Mouse (Mus musculus) liver, embryonic 14.5 days (tissue): ENCODE measurements around the gene Xrcc1. TPM values are rescaled to one million over a fixed set of nuclear protein-coding genes. Genes with fewer than 3 reads are reported as not detected.
A peak's percentile ranks its signal among the peaks of the same experiment; 100 is the strongest.

Source experiments
- ATAC-seq: fragments of 200-750 bp; cut with Nextera tagmentation; 2 replicates; pipeline ENCODE4 v1.8.0; 2017; ENCODE audit warnings: moderate number of reproducible peaks, mild to moderate bottlenecking, moderate library complexity; ENCODE audit not compliant: insufficient read depth
- DNase-seq, 3 experiments: peaks; one replicate each; pipeline ENCODE4 v3.0.0-alpha.2; 2012 to 2013; ENCODE audit warnings: low read depth in 3 of 3, low spot score in 3 of 3
- H3K27ac ChIP-seq: fragments of 300-500 bp; sonication (generic); 2 replicates; pipeline ENCODE4 v1.5.1; 2014; ENCODE audit warnings: moderate library complexity, mild to moderate bottlenecking, control low read depth, inconsistent platforms
- H3K27me3 ChIP-seq: fragments of 300-500 bp; sonication (generic); 2 replicates; pipeline ENCODE4 v1.6.1; 2014; ENCODE audit warnings: mild to moderate bottlenecking, low read length, moderate library complexity; ENCODE audit not compliant: control insufficient read depth, insufficient read depth
- H3K36me3 ChIP-seq: fragments of 300-500 bp; sonication (generic); replicated peaks from 2 replicates; pipeline ENCODE4 v1.6.1; 2014; ENCODE audit warnings: low read depth; ENCODE audit not compliant: control insufficient read depth, insufficient read depth
- H3K4me1 ChIP-seq, 2 experiments: fragments of 200-500 bp in 1 of 2; fragments of 300-500 bp in 1 of 2; sonication (generic) in 1 of 2; replicated peaks; 2 replicates each; pipeline ENCODE4 v1.6.1; 2012 to 2014; ENCODE audit warnings: antibody characterized with exemption in 1 of 2, inconsistent platforms in 1 of 2, low read length in 1 of 2; ENCODE audit not compliant: control insufficient read depth in 2 of 2, insufficient read depth in 2 of 2
- H3K4me2 ChIP-seq: fragments of 300-500 bp; sonication (generic); 2 replicates; pipeline ENCODE4 v1.6.1; 2014; ENCODE audit warnings: low read depth, mild to moderate bottlenecking, control low read depth, moderate library complexity
- H3K4me3 ChIP-seq, 2 experiments: fragments of 200-500 bp in 1 of 2; fragments of 300-500 bp in 1 of 2; sonication (generic) in 1 of 2; 2 replicates each; pipeline ENCODE4 v1.5.1; 2012 to 2014; ENCODE audit warnings: low read depth in 2 of 2, low read length in 2 of 2, mild to moderate bottlenecking in 2 of 2, control low read depth in 1 of 2, inconsistent platforms in 1 of 2, moderate library complexity in 1 of 2; ENCODE audit not compliant: insufficient read depth in 1 of 2
- H3K9ac ChIP-seq: fragments of 300-500 bp; sonication (generic); replicated peaks from 2 replicates; pipeline ENCODE4 v1.6.1; 2014; ENCODE audit warnings: mild to moderate bottlenecking, control low read depth, moderate library complexity
- H3K9me3 ChIP-seq: fragments of 300-500 bp; sonication (generic); 2 replicates; pipeline ENCODE4 v1.6.1; 2016; ENCODE audit warnings: low read length, mixed read lengths; ENCODE audit not compliant: control insufficient read depth
- CTCF ChIP-seq: IDR thresholded peaks from 2 replicates; pipeline ENCODE4 v1.5.1; 2016; ENCODE audit warnings: antibody characterized with exemption, low read depth, control low read depth
- EP300 ChIP-seq: IDR thresholded peaks from 2 replicates; pipeline ENCODE4 v1.6.1; 2016; ENCODE audit warnings: antibody characterized with exemption, low read depth
- WGBS: fragments of 180-500 bp; shearing (Covaris S2); extraction: QIAGEN DNeasy Blood & Tissue Kit; methylation state at CpG from one replicate; pipeline ENCODE4 v1.1.7; 2014; ENCODE audit not compliant: insufficient replicate concordance; 5-methylcytosine and 5-hydroxymethylcytosine counted together
- polyA plus RNA-seq, 2 experiments: library from polyadenylated mRNA; depleted of rRNA in 1 of 2; stranded (reverse) in 1 of 2; unstranded in 1 of 2; fragments of >200 nt; fragmentation: Nextera tagmentation in 1 of 2; extraction: Ambion mirVana in 1 of 2; gene quantifications; 2 replicates each; pipeline versions ENCODE4 v1.2.1 to v1.2.3; 2012 to 2014

Gene Xrcc1
- polyA plus RNA-seq, 2 experiments: 27.3 to 27.8 TPM

DNA sequence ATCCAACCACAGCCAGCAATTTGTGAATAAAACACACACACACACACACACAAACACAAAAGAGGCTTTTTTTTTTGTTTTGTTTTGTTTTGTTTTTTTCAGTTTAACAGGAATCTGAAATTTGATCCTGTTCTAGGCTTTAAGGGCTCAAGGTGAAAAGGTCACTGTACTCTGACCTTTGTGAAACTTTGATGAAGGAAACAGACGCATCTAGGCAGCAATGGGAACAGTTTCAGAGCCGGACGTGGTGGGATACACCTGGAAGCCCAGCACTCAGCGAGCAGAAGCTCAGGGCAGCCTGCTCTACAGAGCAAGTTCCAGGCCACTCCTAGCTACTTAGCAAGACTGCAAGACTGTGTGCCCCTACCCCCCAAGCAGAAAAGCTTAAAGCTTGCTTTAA, 41.2 kb upstream of the Xrcc1 start:
- H3K27ac ChIP-seq: no peak overlapping the region
- WGBS: 21% methylated on average over 4 of the region's 4 CpGs
- H3K4me2 ChIP-seq: no peak overlapping the region
- H3K4me3 ChIP-seq: no peak overlapping the region
- TF ChIP-seq EP300 (no peak), CTCF (no peak)
- H3K9ac ChIP-seq: no peak overlapping the region
- H3K27me3 ChIP-seq: peaks cover 28% of the 10 kb centered on the region
- H3K4me1 ChIP-seq: peaks cover 0 to 10% of the 10 kb centered on the region in 2 experiments; a peak in 3 of 4 replicates
- ATAC-seq (no peak), DNase-seq (no peak)
- H3K9me3 ChIP-seq: no peaks in the 10 kb centered on the region
- H3K36me3 ChIP-seq: no peaks in the 10 kb centered on the region

DNA sequence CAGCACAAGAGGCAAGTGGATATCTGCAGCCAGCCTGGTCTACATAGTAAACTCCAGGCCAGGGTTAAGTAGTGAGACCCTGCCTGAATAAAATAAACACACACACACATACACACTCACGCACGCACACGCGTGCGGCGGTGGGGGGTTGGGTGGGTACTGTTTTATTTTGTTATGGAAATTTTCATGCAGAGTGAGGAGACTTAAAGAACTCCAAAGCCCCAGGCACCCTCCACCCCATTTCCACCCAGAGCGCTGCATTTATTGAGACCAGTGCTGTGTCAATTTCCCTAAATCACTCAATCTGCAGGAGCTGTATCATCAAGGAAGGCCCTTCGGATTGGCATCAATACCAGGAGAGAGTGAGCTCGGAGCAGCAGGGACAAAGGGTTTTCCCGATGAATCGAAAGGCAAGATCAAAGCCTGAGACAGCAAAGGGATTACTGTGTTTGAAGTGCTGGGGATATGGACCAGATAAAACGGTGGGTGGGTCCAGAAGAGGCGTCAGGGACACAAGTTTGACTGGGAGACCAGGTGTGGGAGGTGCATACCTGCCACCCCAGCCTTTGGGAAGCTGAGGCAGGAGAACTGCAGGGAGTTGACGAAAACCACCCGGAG, 40.5 kb upstream of the Xrcc1 start:
- ATAC-seq (no peak), DNase-seq (no peak)
- H3K4me1 ChIP-seq: peaks cover 0 to 10% of the 10 kb centered on the region in 2 experiments; a peak in 3 of 4 replicates
- TF ChIP-seq CTCF: no peak
- no peak overlapping the region for H3K4me2 ChIP-seq
- no peaks in the 10 kb centered on the region for H3K36me3 ChIP-seq
- no peak overlapping the region for H3K9ac ChIP-seq
- 49% methylated on average over 15 of the region's 15 CpGs for WGBS
- H3K9me3 ChIP-seq: no peaks in the 10 kb centered on the region
- no peak overlapping the region for H3K4me3 ChIP-seq
- H3K27ac ChIP-seq: no peak overlapping the region
- peaks cover 21% of the 10 kb centered on the region for H3K27me3 ChIP-seq

DNA sequence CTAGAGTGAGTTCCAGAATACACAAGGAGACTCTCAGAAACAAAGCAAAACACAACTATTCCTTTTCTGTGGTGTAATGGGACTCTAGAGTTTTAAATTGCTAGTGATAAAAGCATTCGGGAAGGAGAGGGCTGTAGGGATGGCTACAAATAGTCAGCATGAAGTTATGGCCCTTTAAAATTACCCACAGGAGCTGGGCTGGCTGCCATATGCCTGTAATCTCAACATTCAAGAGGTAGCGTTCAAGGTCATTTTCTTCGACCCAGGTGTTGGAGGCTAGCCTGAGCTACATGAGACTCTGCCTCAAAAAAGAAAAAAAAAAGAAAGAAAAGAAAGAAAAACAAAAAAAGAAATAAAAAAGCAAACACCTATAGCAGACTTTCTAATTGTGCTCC, 40.0 kb upstream of the Xrcc1 start:
- WGBS: 39% methylated on average over 3 of the region's 3 CpGs
- H3K4me3 ChIP-seq: peak overlapping the region in 1 of 2 experiments; percentile 66; a peak in 1 of 4 replicates
- H3K36me3 ChIP-seq: no peaks in the 10 kb centered on the region
- DNase-seq (no peak), ATAC-seq (no peak)
- no peak for TF ChIP-seq EP300
- no peak for TF ChIP-seq CTCF
- H3K4me1 ChIP-seq: peaks cover 0 to 10% of the 10 kb centered on the region in 2 experiments; a peak in 3 of 4 replicates
- no peak overlapping the region for H3K27ac ChIP-seq
- peak overlapping the region; percentile 93 for H3K4me2 ChIP-seq
- peaks cover 16% of the 10 kb centered on the region for H3K27me3 ChIP-seq
- H3K9me3 ChIP-seq: no peaks in the 10 kb centered on the region
- no peak overlapping the region for H3K9ac ChIP-seq

DNA sequence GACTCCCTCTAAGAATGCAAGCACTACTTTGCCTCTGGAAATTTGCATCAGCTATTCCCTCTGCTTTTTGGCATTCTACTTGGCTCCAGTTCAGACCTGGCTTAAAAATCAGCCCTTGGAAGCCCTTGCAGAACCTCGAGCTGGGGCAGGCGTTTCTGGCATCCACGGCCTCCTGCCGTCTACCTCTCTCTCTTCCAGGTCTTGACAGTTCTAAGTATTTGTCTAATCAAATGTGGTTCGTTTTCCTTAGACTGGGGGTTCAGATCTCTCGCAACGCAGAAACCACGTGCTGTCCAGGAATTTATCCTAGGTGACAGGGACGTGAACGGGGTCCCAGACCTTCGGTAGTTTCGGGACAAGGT, 39.6 kb upstream of the Xrcc1 start:
- Histone ChIP-seq H3K9me3 (no peaks in the 10 kb centered on the region), H3K27ac (no peak overlapping the region), H3K27me3 (peaks cover 14% of the 10 kb centered on the region), H3K4me3 (peak overlapping the region; percentile 66 to 81), H3K4me1 (peaks cover 0 to 10% of the 10 kb centered on the region in 2 experiments; a peak in 3 of 4 replicates), H3K36me3 (no peaks in the 10 kb centered on the region), H3K4me2 (peak overlapping the region; percentile 93), H3K9ac (peak overlapping the region; percentile 75)
- TF ChIP-seq EP300 (no peak), CTCF (no peak)
- no peak for ATAC-seq
- 3% methylated on average over 12 of the region's 12 CpGs for WGBS
- DNase-seq: no peak

DNA sequence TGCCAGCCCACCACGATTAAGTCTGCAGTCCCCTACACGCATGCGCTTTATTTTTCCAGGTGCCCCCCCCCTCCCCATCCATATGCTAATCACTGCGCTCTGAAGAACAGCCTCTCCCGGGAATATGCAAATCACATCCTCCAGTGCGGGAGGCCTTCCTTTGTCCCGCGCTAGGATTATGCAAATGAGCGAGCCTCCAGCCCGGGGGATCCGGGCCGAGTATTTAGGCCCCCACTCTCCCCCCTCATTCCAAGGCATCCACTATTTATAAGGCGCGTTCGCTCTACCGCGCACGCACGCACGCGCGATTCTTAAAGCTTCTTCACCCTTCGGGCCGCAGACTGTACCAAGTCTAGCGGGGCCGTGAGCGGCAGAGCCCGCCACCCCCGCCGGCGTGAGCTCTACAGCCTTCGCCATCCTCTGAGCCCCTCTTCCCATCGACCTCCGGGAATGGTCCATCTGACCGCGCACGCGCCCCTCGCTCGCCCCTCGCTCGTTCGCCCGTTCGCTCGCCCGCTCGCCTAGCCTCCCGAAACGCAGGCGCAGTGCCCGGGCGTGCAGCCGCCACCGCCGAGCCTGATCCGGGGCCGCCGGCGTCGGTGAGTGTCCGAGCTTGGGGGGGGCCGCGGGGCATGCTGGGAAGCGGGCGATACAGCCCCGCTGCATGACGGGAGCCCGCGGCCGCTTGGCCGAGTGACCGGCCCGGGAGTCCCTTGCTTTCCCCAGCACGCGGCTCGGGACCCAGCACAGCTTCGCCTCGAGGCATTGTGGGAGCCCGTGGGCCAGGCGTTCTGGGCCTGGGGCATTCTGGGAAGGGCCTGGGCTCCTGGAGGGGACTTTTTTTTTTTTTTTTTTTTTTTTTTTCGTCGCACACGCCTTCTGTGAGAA, 39.0 kb upstream of the Xrcc1 start, which contains the start of gene Zfp428:
TSS of gene Zfp428 (plus strand) at position 169 of the 888 bp plus-strand sequence.
- Histone ChIP-seq H3K9ac (peak within 1 kb of the TSS; percentile 75), H3K36me3 (no peaks in the 10 kb centered on the region), H3K4me3 (peak within 1 kb of the TSS; percentile 66 to 81), H3K9me3 (no peaks in the 10 kb centered on the region), H3K4me2 (peak within 1 kb of the TSS; percentile 93), H3K27me3 (peaks cover 12% of the 10 kb centered on the region), H3K4me1 (peaks cover 0 to 10% of the 10 kb centered on the region in 2 experiments; a peak in 3 of 4 replicates), H3K27ac (no peak within 1 kb of the TSS)
- under 1% methylated on average over 84 of the region's 84 CpGs for WGBS
- TF ChIP-seq CTCF (no peak), EP300 (no peak)
- ATAC-seq: peak; percentile 83
- DNase-seq: peak; percentile 50 to 55 (median 53)
